Mouse (Mus musculus) heart, embryonic 13.5 days (tissue): Measurements from ENCODE around the gene Wfdc5. TPM values are rescaled to one million over a fixed set of nuclear protein-coding genes. Genes with fewer than 3 reads are reported as not detected.
"Not testable (repeated sequence)": the region's sequence is repeated elsewhere in the genome, so short reads cannot be mapped to it uniquely, and the experiment has no call there.

Source experiments
- ATAC-seq: fragments of 200-750 bp; cut with Nextera tagmentation; 2 replicates; pipeline ENCODE4 v1.8.0; 2017; ENCODE audit warnings: moderate TSS enrichment; ENCODE audit not compliant: insufficient number of reproducible peaks, low FRiP score, low TSS enrichment; ENCODE audit errors: extremely low read depth
- H3K27ac ChIP-seq: fragments of 300-500 bp; sonication (generic); replicated peaks from 2 replicates; pipeline ENCODE4 v1.5.1; 2015; ENCODE audit warnings: moderate library complexity, mild to moderate bottlenecking, inconsistent platforms
- H3K27me3 ChIP-seq: fragments of 300-500 bp; sonication (generic); replicated peaks from 2 replicates; pipeline ENCODE4 v1.6.1; 2015; ENCODE audit warnings: mild to moderate bottlenecking, inconsistent platforms
- H3K36me3 ChIP-seq: fragments of 300-500 bp; sonication (generic); 2 replicates; pipeline ENCODE4 v1.6.1; 2015; ENCODE audit warnings: mild to moderate bottlenecking, inconsistent platforms
- H3K4me1 ChIP-seq: fragments of 300-500 bp; sonication (generic); 2 replicates; pipeline ENCODE4 v1.6.1; 2015; ENCODE audit warnings: inconsistent platforms
- H3K4me2 ChIP-seq: fragments of 300-500 bp; sonication (generic); 2 replicates; pipeline ENCODE4 v1.6.1; 2015; ENCODE audit warnings: inconsistent platforms, mild to moderate bottlenecking, moderate library complexity
- H3K4me3 ChIP-seq: fragments of 300-500 bp; sonication (generic); 2 replicates; pipeline ENCODE4 v1.5.1; 2015; ENCODE audit warnings: moderate library complexity, mild to moderate bottlenecking, inconsistent platforms
- H3K9ac ChIP-seq: fragments of 300-500 bp; sonication (generic); 2 replicates; pipeline ENCODE4 v1.6.1; 2015; ENCODE audit warnings: inconsistent platforms, mild to moderate bottlenecking, moderate library complexity
- H3K9me3 ChIP-seq: fragments of 300-500 bp; sonication (generic); 2 replicates; pipeline ENCODE4 v1.6.1; 2016; ENCODE audit warnings: inconsistent platforms
- WGBS: fragments of 180-500 bp; shearing (Covaris S2); methylation state at CpG from one replicate; pipeline ENCODE4 v1.1.7; 2015; ENCODE audit warnings: mixed read lengths; 5-methylcytosine and 5-hydroxymethylcytosine counted together
- polyA plus RNA-seq: library from polyadenylated mRNA; unstranded; fragments of >200 nt; fragmentation: Nextera tagmentation; extraction: Ambion mirVana; gene quantifications from 2 replicates; pipeline ENCODE4 v1.2.1, GENCODE M21; 2015

The Wfdc5 gene
- not detected in 2 replicates for polyA plus RNA-seq

- H3K36me3 ChIP-seq = no peaks in the 10 kb centered on the region
- no peak within 1 kb of the TSS for H3K4me3 ChIP-seq
- H3K27ac ChIP-seq = no peak within 1 kb of the TSS
- H3K4me1 ChIP-seq = no peaks in the 10 kb centered on the region
- H3K4me2 ChIP-seq = no peak within 1 kb of the TSS
- no peak for ATAC-seq
- no peaks in the 10 kb centered on the region for H3K9me3 ChIP-seq
- H3K27me3 ChIP-seq = peaks cover 38% of the 10 kb centered on the region
- H3K9ac ChIP-seq = no peak within 1 kb of the TSS
- 66% methylated on average over 7 of the region's 7 CpGs for WGBS
Measured at GRCm38 (mm10) chr2:164182692-164183255, at the start of gene Wfdc5. Gene Wfdc5, minus strand, starts transcription at chr2:164182742.

GRCm38 (mm10) chr2:164228361-164229070 lies 46.0 kb upstream of the Wfdc5 start:
- no peaks in the 10 kb centered on the region for H3K9me3 ChIP-seq

GRCm38 (mm10) chr2:164221522-164221921 lies 39.0 kb upstream of the Wfdc5 start, which contains the start of gene Wfdc15b:
Gene Wfdc15b, minus strand, starts transcription at chr2:164221660.
- H3K27me3 ChIP-seq = no peaks in the 10 kb centered on the region
- no peak within 1 kb of the TSS for H3K4me3 ChIP-seq
- H3K36me3 ChIP-seq = no peaks in the 10 kb centered on the region
- no peak for ATAC-seq
- H3K27ac ChIP-seq = no peak within 1 kb of the TSS
- H3K9ac ChIP-seq = no peak within 1 kb of the TSS
- no peak within 1 kb of the TSS for H3K4me2 ChIP-seq
- 73% methylated on average over 11 of the region's 11 CpGs for WGBS
- H3K4me1 ChIP-seq = no peaks in the 10 kb centered on the region
- H3K9me3 ChIP-seq = no peaks in the 10 kb centered on the region

More at GRCm38 (mm10) chr2:164228361-164229070, 46.0 kb upstream of the Wfdc5 start:
- Histone ChIP-seq H3K4me1 (no peaks in the 10 kb centered on the region), H3K27ac (no peak overlapping the region), H3K27me3 (no peaks in the 10 kb centered on the region), H3K4me3 (no peak overlapping the region), H3K36me3 (no peaks in the 10 kb centered on the region), H3K4me2 (no peak overlapping the region), H3K9ac (no peak overlapping the region)
- 68% methylated on average over 8 of the region's 8 CpGs for WGBS
- ATAC-seq = no peak

GRCm38 (mm10) chr2:164219295-164219694 lies 36.8 kb upstream of the Wfdc5 start:
- 82% methylated on average over 9 of the region's 9 CpGs for WGBS
- H3K4me2 ChIP-seq = no peak overlapping the region
- no peaks in the 10 kb centered on the region for H3K9me3 ChIP-seq
- no peak overlapping the region for H3K27ac ChIP-seq
- H3K36me3 ChIP-seq = no peaks in the 10 kb centered on the region
- H3K4me3 ChIP-seq = no peak overlapping the region
- H3K9ac ChIP-seq = no peak overlapping the region
- no peak for ATAC-seq
- H3K4me1 ChIP-seq = no peaks in the 10 kb centered on the region
- no peaks in the 10 kb centered on the region for H3K27me3 ChIP-seq

- no peaks in the 10 kb centered on the region for H3K4me1 ChIP-seq
- 82% methylated on average over 5 of the region's 5 CpGs for WGBS
- H3K36me3 ChIP-seq = no peaks in the 10 kb centered on the region
- H3K4me2 ChIP-seq = no peak overlapping the region
- no peak overlapping the region for H3K9ac ChIP-seq
- no peaks in the 10 kb centered on the region for H3K27me3 ChIP-seq
- H3K27ac ChIP-seq = no peak overlapping the region
- ATAC-seq = no peak
- no peaks in the 10 kb centered on the region for H3K9me3 ChIP-seq
- no peak overlapping the region for H3K4me3 ChIP-seq
Measured at GRCm38 (mm10) chr2:164212711-164213110, 30.2 kb upstream of the Wfdc5 start.

- ATAC-seq = no peak
- Histone ChIP-seq H3K4me3 (no peak overlapping the region), H3K4me2 (no peak overlapping the region), H3K27ac (no peak overlapping the region), H3K27me3 (no peaks in the 10 kb centered on the region), H3K36me3 (no peaks in the 10 kb centered on the region), H3K9ac (no peak overlapping the region), H3K9me3 (no peaks in the 10 kb centered on the region), H3K4me1 (no peaks in the 10 kb centered on the region)
- WGBS = 84% methylated on average over 4 of the region's 4 CpGs
Measured at GRCm38 (mm10) chr2:164210892-164211291, 28.4 kb upstream of the Wfdc5 start.

GRCm38 (mm10) chr2:164206676-164207075 lies 24.1 kb upstream of the Wfdc5 start:
- 50% methylated on average over 4 of the region's 4 CpGs for WGBS
- H3K4me3 ChIP-seq = no peak overlapping the region
- H3K4me2 ChIP-seq = no peak overlapping the region
- no peaks in the 10 kb centered on the region for H3K27me3 ChIP-seq
- ATAC-seq = no peak
- no peak overlapping the region for H3K9ac ChIP-seq
- H3K9me3 ChIP-seq = no peaks in the 10 kb centered on the region
- no peak overlapping the region for H3K27ac ChIP-seq
- H3K36me3 ChIP-seq = no peaks in the 10 kb centered on the region
- H3K4me1 ChIP-seq = no peaks in the 10 kb centered on the region

GRCm38 (mm10) chr2:164206011-164206410 lies 23.5 kb upstream of the Wfdc5 start:
- WGBS = 84% methylated on average over 10 of the region's 10 CpGs
- not testable (repeated sequence) for H3K27me3 ChIP-seq

GRCm38 (mm10) chr2:164199626-164200327 lies 17.2 kb upstream of the Wfdc5 start, which contains the start of gene Wfdc15a:
Gene Wfdc15a, minus strand, starts transcription at chr2:164200130.
- H3K9ac ChIP-seq = no peak within 1 kb of the TSS
- H3K4me3 ChIP-seq = no peak within 1 kb of the TSS
- no peaks in the 10 kb centered on the region for H3K9me3 ChIP-seq
- no peaks in the 10 kb centered on the region for H3K4me1 ChIP-seq
- H3K36me3 ChIP-seq = no peaks in the 10 kb centered on the region
- H3K4me2 ChIP-seq = no peak within 1 kb of the TSS
- H3K27me3 ChIP-seq = no peaks in the 10 kb centered on the region
- H3K27ac ChIP-seq = no peak within 1 kb of the TSS
- no peak for ATAC-seq
- WGBS = 75% methylated on average over 20 of the region's 20 CpGs

More at GRCm38 (mm10) chr2:164206011-164206410, 23.5 kb upstream of the Wfdc5 start:
- not testable (repeated sequence) for H3K27ac ChIP-seq, H3K4me1 ChIP-seq, H3K9ac ChIP-seq, H3K4me3 ChIP-seq, ATAC-seq, H3K9me3 ChIP-seq, H3K4me2 ChIP-seq, H3K36me3 ChIP-seq

- Histone ChIP-seq H3K9me3 (no peaks in the 10 kb centered on the region), H3K4me1 (no peaks in the 10 kb centered on the region), H3K27ac (no peak overlapping the region), H3K36me3 (no peaks in the 10 kb centered on the region), H3K4me3 (no peak overlapping the region), H3K4me2 (no peak overlapping the region), H3K9ac (no peak overlapping the region), H3K27me3 (no peaks in the 10 kb centered on the region)
- WGBS = 81% methylated on average over 5 of the region's 5 CpGs
- ATAC-seq = no peak
Measured at GRCm38 (mm10) chr2:164196700-164196990, 14.1 kb upstream of the Wfdc5 start.

- no peak overlapping the region for H3K27ac ChIP-seq
- H3K9me3 ChIP-seq = no peaks in the 10 kb centered on the region
- H3K9ac ChIP-seq = no peak overlapping the region
- no peaks in the 10 kb centered on the region for H3K36me3 ChIP-seq
- H3K4me2 ChIP-seq = no peak overlapping the region
- no peaks in the 10 kb centered on the region for H3K4me1 ChIP-seq
- no peak for ATAC-seq
- 81% methylated on average over 5 of the region's 5 CpGs for WGBS
- no peaks in the 10 kb centered on the region for H3K27me3 ChIP-seq
- no peak overlapping the region for H3K4me3 ChIP-seq
Measured at GRCm38 (mm10) chr2:164195971-164196699, 13.6 kb upstream of the Wfdc5 start.
